Mouse (Mus musculus) urinary bladder, postnatal 25 days (tissue): ENCODE data around the gene Chd1.
"Not testable (repeated sequence)": the region's sequence is repeated elsewhere in the genome, so short reads cannot be mapped to it uniquely, and the experiment has no call there.

Experiments used
- DNase-seq: peaks from one replicate; pipeline ENCODE4 v3.0.0; 2022; ENCODE audit warnings: low spot score

Gene Chd1

GRCm38 (mm10) chr17:15704475-15705300 is at the start of gene Chd1:
Chd1 (plus strand) TSS chr17:15704967.
- peak; percentile 78 for DNase-seq

DNA sequence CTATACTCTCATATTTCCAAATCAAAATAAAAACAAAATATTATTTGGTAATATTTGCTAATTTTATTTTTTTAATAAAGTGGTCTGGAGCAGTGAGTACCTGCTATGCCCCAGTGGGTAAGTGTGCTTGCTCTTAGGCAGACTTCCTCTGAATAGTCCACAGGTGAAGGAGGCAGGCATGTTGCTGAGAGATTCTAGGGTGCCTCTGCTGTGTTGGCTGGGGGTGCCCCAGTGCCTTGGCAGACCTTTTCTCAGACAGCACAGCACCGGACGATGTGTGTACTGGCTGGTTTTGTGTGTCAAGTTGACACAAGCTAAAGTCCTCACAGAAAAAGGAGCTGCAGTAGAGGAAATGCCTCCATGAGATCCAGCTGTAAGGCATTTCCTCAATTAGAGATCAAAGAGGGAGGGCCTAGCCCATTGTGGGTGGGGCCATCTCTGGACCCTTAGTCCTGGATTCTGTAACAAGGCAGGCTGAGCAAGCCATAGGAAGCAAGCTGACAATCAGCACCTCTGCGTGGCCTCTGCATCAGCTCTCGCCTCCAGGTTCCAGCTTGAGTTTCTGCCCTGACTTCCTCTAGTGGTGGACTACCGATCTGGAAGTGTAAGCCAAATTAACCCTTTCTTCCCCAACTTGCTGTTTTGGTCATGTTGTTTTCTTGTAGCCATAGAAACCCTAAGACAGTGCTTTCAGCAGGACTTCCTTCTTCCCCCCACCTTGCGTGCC is 47.7 kb upstream of the Chd1 start:
- no peak for DNase-seq

GRCm38 (mm10) chr17:15672870-15673269 is 31.9 kb upstream of the Chd1 start:
- DNase-seq = no peak

GRCm38 (mm10) chr17:15677970-15678645 is 26.7 kb upstream of the Chd1 start:
- DNase-seq = no peak

GRCm38 (mm10) chr17:15679966-15680630 is 24.7 kb upstream of the Chd1 start:
- no peak for DNase-seq

DNA sequence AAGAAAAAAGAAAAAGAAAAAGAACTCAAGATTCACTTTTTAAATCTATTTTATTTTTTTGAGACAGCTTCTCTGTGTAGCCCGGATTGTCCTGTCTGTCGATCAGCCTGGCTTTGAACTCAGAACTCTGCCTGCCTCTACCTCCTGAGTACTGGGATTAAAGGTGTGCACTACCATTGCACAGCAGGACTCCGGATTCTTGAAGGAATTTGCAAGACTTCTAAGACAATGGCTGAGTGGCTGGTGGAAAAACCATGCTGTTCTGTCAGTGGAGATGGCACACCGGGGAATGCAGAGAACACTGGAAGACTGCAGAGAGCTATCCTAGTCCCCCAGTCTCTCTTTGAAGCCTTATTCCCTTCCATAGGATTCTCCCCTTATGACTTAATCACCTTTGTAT is 24.1 kb upstream of the Chd1 start:
- no peak for DNase-seq

DNA sequence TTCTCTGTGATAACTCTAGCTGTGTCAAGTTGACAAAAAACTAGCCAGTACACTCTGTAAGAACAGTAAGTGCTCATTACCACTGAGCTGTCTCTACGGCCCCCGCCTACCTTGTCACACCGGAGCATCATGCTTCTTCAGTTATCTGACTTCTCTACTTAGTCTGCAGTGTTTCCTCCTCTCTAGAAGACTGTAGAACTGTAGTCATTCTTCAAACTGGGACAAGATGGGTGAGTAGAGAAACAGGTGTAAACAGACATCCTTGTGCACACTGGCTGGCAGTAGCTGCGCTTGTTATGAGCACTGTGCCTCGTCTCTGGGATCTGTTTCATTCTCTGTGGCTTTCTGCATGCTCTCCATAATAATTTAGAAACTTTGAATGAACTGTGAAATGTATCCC is 18.4 kb upstream of the Chd1 start:
- no peak for DNase-seq

DNA sequence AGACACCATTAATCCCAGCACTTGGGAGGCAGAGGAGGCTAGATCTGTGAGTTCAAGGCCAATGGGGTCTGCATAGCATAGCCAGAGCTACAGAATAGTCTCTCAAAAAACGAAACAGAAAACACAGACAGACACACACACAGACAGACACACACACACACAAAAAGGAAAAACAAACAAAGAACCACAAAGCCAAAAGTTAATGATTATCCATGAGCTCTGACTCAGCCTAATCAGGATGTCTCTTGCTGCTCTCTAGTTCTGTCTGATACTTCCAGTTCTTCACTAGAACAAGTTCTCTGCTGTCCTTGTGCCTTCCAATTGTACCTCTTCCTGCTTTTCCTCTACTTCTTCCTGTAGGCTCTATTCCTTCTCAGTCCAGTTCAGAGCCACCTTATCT is 14.5 kb upstream of the Chd1 start:
- DNase-seq = no peak

- no peak for DNase-seq
These were observed 9.2 kb upstream of the Chd1 start for GRCm38 (mm10) chr17:15695566-15695965.

GRCm38 (mm10) chr17:15698956-15699355 is 5.8 kb upstream of the Chd1 start:
- DNase-seq = no peak

GRCm38 (mm10) chr17:15701505-15701904 is 3.3 kb upstream of the Chd1 start:
- no peak for DNase-seq

DNA sequence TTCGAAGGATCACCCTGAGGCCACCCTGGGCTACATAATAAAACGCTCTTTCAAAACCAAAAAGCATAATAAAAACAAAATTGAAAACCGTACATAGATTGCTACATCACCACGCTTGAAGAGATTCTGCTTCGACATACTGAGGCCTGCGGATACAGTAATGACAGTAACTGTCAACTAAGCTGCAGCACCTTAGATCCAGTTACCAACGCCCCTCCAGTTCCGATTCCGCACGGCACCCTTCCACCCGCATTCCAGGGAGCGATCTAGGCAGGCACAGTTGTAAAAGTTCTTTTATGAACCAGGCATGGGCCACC is 651 bp upstream of the Chd1 start:
- DNase-seq = no peak

DNA sequence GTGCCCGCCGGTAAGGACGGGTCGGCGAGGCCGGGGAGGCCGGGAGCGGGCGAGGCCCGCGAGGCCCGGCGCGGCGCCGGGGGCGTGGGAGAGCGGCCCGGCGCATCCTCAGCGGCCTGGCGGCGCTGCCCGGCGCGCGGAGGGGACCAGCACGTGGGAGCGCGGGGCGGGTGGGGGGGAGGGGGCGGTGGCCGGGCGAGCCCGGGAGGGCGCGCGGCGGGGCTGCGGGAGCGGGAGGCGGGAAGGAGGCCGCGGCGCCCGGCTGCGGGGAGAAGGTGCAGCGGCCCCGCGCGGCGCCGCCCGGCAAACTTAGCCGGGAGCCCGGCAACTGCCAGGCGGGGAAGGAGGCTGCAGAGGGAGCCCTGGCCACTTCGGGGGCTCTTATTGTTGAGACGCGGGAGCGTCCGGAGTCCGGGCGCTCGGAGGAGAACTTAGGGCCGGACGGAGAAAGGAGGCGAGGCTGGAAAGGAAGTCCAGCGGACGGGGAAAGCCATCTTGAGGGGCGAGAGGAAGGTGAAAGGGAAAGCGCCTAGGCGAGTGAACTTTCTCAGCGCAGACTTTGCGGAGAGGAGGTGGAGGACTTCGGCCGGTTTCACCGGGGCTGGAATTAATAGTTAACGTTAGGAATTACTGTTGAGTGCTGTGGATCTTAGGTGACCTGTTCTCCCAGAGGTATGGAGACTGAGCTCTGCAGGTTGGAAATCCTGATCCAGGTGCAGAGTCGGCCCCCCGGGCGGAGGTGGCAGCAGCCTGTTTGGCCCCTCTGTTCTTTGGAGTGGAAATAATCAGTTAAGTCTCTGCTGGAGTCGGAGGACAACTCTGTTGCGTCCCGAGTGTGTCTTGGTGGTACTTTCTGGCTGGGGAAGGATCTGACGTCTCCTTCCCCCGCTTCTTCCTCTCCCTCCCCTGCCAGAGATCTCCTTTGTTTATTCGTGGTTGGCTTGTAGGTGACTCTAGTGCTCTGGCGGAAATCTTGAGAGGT is 827 bp downstream of the Chd1 start:
- DNase-seq = peak; percentile 39

DNA sequence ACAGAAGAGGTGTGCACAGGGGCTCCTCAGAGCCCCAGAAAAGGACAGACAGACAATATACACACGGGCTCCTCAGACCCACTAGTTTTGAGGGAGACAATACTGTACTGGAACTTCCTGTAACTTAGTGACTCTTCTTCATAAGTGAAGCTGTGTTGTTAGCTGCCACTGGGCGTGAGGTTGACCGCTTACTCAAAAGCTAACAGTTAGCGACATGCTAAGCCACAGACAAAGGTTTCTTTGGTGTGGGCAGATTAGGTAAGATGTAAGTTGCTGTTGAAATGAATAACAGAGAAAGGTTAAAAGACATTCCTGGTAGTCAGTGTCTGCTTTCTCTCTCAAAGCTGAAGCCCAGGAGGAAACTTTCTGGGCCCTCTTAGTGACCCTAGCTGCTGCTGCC is 9.7 kb downstream of the Chd1 start:
- DNase-seq = no peak

GRCm38 (mm10) chr17:15715013-15715902 is 10.5 kb downstream of the Chd1 start:
- no peak for DNase-seq

DNA sequence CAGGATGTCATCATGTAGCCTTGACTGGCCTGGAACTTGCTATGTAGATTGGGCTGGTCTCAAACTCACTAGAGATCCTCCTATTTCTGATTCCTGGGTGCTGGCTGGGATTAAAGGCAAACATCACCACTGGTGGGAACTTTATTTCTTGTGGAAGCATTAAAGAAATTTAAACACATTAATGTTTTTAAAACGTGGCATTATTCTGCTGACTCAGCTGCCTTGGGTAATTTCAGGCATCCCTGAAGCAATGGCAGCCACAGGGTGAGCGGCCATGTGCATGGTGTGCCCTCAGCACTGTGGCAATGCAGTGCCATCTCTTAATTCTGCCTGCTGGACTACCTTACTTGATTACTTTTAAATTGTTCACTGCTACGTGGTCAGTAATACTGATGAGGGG is 11.2 kb downstream of the Chd1 start:
- no peak for DNase-seq

DNA sequence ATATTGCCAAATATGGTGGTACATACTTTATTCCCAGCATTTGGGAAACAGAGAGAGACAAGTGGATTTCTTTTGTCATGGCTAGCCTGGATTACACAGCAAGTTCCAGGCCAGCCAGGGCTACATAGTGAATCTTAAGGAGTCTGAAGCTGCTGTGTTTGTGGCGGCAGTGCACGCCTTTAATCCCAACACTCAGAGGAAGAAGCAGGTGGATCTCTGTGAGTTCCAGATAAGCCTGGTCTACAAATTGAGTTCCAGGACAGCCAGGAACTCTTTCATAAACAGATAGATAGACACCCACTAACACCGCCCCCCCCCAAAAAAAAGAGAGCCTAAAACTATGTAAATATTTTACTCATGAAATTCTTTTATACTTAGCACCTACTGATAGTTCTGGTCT is 16.1 kb downstream of the Chd1 start:
- DNase-seq = no peak

DNA sequence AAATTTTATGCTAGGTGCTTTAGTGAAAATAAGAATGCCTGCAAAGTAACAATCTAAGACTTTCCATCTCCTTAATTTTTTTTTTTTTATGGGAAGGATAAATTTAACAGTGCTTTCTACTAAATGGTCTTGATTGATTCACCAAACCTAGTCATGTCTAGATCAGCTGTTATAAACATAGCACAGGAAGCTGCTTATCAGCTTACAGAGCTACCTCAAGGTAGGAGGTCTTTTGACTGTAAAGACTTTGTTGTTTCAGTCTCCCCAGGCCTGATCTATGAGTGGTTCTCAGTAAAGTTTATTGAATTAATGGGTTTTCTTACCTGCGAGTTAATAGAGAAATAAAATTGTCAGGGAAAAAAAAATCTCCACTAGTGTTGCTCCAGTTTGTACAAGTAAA is 18.5 kb downstream of the Chd1 start:
- DNase-seq = no peak

DNA sequence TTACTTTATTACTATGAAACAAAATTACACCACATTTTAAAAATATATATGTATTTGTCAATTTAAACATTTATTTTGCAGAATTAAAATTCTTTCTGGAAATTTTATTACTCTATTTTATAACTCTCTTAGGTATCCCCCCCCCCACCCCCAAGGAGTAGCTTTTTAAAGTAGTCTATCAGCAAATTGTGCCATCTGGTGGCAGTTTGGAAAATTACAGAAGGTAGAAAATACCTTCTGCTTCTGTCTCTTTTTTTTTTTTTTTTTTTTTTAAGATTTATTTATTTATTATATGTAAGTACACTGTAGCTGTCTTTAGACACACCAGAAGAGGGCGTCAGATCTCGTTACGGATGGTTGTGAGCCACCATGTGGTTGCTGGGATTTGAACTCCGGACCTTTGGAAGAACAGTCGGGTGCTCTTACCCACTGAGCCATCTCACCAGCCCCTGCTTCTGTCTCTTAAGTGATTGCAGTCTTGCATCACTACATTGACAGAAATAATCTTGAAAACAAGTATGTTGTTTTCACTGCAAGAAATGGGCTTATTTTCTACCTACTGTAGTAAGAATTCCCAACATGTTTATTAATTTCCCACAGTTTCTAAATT is 19.2 kb downstream of the Chd1 start:
- DNase-seq = not testable (repeated sequence)

DNA sequence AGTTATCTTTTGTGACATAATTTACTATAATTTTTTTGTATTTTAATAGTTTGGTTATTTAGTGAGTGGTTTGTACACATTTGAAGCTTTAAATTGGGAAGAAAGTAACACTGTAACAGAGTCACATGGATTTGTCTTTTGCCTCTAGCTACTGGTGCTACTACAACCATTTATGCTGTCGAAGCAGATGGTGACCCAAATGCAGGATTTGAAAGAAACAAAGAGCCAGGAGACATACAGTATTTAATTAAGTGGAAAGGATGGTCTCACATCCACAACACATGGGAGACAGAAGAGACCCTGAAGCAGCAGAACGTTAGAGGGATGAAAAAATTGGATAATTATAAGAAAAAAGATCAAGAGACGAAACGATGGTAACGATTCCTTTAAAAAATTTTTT is 26.9 kb downstream of the Chd1 start:
- no peak for DNase-seq
